Mouse (Mus musculus): ENCODE measurements at regions not wholly inside any gene's neighbourhood (a gene's known extent, or its start where the extent isn't known, plus 50 kb on each side); places are given as distances from the start of the nearest gene placed in this dataset.

DNA sequence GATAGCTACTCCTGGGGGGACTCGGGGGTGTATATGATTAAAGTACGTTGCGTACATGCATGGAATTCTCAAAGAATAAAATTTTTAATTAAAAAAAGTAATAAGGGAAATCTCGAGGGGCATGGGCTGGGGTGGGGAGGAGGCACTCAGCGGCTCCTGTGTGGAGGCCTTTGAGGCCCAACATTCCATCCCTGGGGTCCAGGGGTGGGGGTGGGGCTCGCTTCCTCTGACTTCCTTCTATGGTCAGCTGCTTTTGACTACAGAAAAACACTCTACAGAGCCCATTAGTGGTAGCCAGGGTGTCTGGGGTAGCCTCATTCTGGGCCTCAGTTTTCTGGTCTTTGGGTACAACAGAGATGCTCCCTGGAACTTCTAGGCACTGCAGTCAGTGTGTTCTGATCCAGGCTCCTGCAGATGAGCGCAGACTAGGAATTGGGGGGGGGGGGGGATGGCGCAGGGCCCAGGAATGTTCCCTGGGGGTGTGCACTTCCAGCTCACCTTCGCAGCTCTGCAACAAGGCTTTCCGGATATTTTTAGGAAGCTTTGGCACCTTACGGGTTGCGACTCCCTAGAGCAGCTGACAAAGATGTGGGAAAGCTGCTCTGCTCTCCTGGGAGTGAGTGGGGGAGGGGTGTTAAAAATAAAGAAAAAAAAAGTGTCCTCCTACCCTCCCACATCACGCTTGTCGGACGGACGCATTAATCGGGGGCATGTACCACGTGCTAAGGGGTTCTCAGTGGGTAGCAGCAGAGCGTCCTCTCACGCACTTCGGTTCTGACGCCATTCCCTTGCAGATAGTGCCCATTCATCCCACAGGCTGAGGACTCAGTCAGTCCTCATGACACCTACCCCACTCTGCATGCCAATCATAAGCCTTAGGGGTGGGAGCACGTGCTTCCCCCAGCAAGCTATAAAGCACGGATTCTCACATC lies 89.1 kb downstream of the Rhob start:
- TF ChIP-seq EP300 (optimal IDR thresholded peaks at IDR 0.05), result no peak
- no peak for TF ChIP-seq CTCF (IDR thresholded peaks at IDR 0.05; ENCODE audit: low read depth)

Data from stomach, postnatal 0 days (tissue).